In the genomic region with DNA sequence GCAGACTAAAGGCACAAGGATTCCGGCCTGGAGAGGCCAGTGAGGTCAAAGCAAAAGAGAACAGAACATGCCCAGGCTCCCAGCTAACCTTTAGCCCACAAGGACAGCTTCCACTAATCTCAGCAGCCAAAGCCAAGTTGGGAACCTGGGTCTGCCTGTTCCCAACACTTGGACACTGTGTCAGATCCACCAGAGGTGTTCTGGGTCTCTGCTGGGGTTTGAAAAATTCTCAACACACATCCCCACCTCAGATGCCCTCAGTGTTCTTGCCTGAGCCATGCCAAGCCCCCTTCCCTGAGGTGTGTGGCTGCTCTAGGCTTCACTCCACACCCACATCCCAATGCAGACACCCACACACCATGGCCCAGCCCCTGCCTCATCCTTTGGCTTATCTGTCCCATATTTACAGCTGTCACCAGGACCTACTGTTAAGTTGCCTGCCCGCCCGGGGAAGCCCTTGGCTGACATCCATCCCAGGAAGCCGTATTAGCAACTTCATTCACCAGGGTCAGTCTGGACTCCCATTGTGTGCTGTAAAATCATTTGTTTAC, we compare ENCODE assay signal across 10 mouse cellular contexts. TPM values are rescaled to one million over a fixed set of nuclear protein-coding genes. Genes with fewer than 3 reads are reported as not detected.
DNase-seq lines count a peak whose midpoint lies in the region; ATAC-seq and TF ChIP-seq lines count a peak whose summit lies in the region.
"Had no signal": no experiment of that assay in that cellular context is flagged by ENCODE, and none has a peak within 500 bp of the region (broad histone marks: within the 10 kb centered on the region; RNA-seq: fewer than 3 reads in every experiment).

A gene (minus strand): TSS at position 52 of the 551 bp plus-strand sequence.

- ATAC-seq in intestine, embryonic 15.5 days, result no peak
- peak; percentile 65 for ATAC-seq in lung, postnatal 0 days
- no peak for ATAC-seq in erythroblast, adult 5-6 weeks (replicated peaks; ENCODE audit: low FRiP score, poor library complexity, severe bottlenecking)

- DNase-seq in gastrocnemius, postnatal 25 days, result peak; percentile 64
- no peak for DNase-seq in gastrocnemius, postnatal 14 days
- peak; percentile 60 to 74 for DNase-seq in heart, adult 18-20 months
- peak; percentile 60 for DNase-seq in lung, postnatal 0 days (ENCODE audit: low spot score)
- DNase-seq in cerebellum, adult 11 months, result no peak
- no peak for DNase-seq in thymus, postnatal 14 days
- DNase-seq: liver; retina, postnatal 1 day had no signal

- no peaks in the 10 kb centered on the region for H3K9me3 ChIP-seq in intestine, embryonic 15.5 days
- no peaks in the 10 kb centered on the region for H3K9me3 ChIP-seq in lung, postnatal 0 days (ENCODE audit: low read length)

- H3K36me3 ChIP-seq in intestine, embryonic 15.5 days, result no peaks in the 10 kb centered on the region
- H3K36me3 ChIP-seq in lung, postnatal 0 days (ENCODE audit: insufficient read depth, low read length), result no peaks in the 10 kb centered on the region

- intact Hi-C loops in gastrocnemius, postnatal 14 days (cut with DNase I; ENCODE audit: low total_unique reads), result no loop called here

- no peaks in the 10 kb centered on the region for H3K27me3 ChIP-seq in intestine, embryonic 15.5 days (replicated peaks)
- no peaks in the 10 kb centered on the region for H3K27me3 ChIP-seq in lung, postnatal 0 days (replicated peaks; ENCODE audit: insufficient read depth, low read length)

- H3K9ac ChIP-seq in intestine, embryonic 15.5 days, result no peak within 1 kb of the TSS
- H3K9ac ChIP-seq in lung, postnatal 0 days (replicated peaks; ENCODE audit: low read depth), result no peak within 1 kb of the TSS

- WGBS in intestine, embryonic 15.5 days, result 37% methylated on average over 4 of the region's 4 CpGs
- WGBS in lung, postnatal 0 days, result 45% methylated on average over 4 of the region's 4 CpGs

- H3K4me2 ChIP-seq in intestine, embryonic 15.5 days (replicated peaks), result no peak within 1 kb of the TSS
- no peak within 1 kb of the TSS for H3K4me2 ChIP-seq in lung, postnatal 0 days (replicated peaks; ENCODE audit: low read depth, low read length)

- peak within 1 kb of the TSS; percentile 20; the same call in 1 of the 2 replicates for H3K27ac ChIP-seq in intestine, embryonic 15.5 days
- H3K27ac ChIP-seq in lung, postnatal 0 days (ENCODE audit: low read length), result no peak within 1 kb of the TSS

- no peak for TF ChIP-seq EP300 in lung, postnatal 0 days (IDR thresholded peaks at IDR 0.05)

- no peak within 1 kb of the TSS for H3K4me3 ChIP-seq in intestine, embryonic 15.5 days (replicated peaks)
- no peak within 1 kb of the TSS for H3K4me3 ChIP-seq in lung, postnatal 0 days (ENCODE audit: low read depth, low read length)

- no peak for TF ChIP-seq CTCF in lung, postnatal 0 days (IDR thresholded peaks at IDR 0.05)

- peaks cover 17% of the 10 kb centered on the region for H3K4me1 ChIP-seq in intestine, embryonic 15.5 days (replicated peaks)
- 0 out of 2 replicates have a peak, but pooled peaks cover 2% of the 10 kb centered on the region for H3K4me1 ChIP-seq in lung, postnatal 0 days (ENCODE audit: insufficient read depth, low read depth, low read length)

RNA-seq across cellular contexts. Expression of the gene that starts here (rescaled TPM):
- 1 to 10 TPM; 2.3 to 3.0 TPM for total RNA-seq in gastrocnemius, postnatal 25 days (2021)
- total RNA-seq in gastrocnemius, postnatal 14 days (2021), result 1 to 10 TPM in 1 of 2 experiments, under 1 TPM in 1; 0.66 to 3.9 TPM
- 1 to 10 TPM; 7.7 to 8.2 TPM for total RNA-seq in heart, adult 18-20 months (2021)
- 15.1 and 15.3 TPM in 2 replicates for polyA plus RNA-seq in intestine, embryonic 15.5 days (2015; fragmentation: Nextera tagmentation; extraction: Ambion mirVana)
- 0.29 and 0.53 TPM in 2 replicates for polyA plus RNA-seq in lung, postnatal 0 days (2015; fragmentation: Nextera tagmentation; extraction: Ambion mirVana)
- not detected in 2 replicates for total RNA-seq in erythroblast, adult 5-6 weeks (2015; ENCODE audit: low replicate concordance)
- 0.70 TPM in 1 of 2 replicates, not detected in the other for total RNA-seq in erythroblast, adult 5-6 weeks (2017; ENCODE audit: low replicate concordance)

Comparison
In these comparisons a context has a peak if more than half of its experiments do, and no peak if none do; other contexts are left out.
1. RNA of the gene that starts here (polyA plus RNA-seq): 15.1 to 15.3 TPM in intestine, embryonic 15.5 days; 0.29 to 0.53 TPM in lung, postnatal 0 days; every median in the first group is over 10 times any median in the second.
2. DNase-seq: peak in gastrocnemius, postnatal 25 days (single experiment) and heart, adult 18-20 months (2 of 2); none in gastrocnemius, postnatal 14 days (single experiment), cerebellum, adult 11 months (single experiment) and thymus, postnatal 14 days (single experiment).
3. Peak in DNase-seq and ATAC-seq in lung, postnatal 0 days; RNA of the gene not detected or under 1 TPM.